Mouse (Mus musculus): ENCODE measurements around the gene Clrn2. TPM values are rescaled to one million over a fixed set of nuclear protein-coding genes. Genes with fewer than 3 reads are reported as not detected.

Gene Clrn2
- total RNA-seq, 2 experiments from 2014 or later, result not detected

GRCm38 (mm10) chr5:45496479-45496878 lies 42.9 kb downstream of the Clrn2 start:
- DNase-seq, result no peak
- intact Hi-C loops (cut with DNase I), result no loop called here

GRCm38 (mm10) chr5:45496930-45497550 lies 43.5 kb downstream of the Clrn2 start:
- no peak for DNase-seq
- intact Hi-C loops (cut with DNase I), result no loop called here

GRCm38 (mm10) chr5:45497564-45497963 lies 44.0 kb downstream of the Clrn2 start:
- intact Hi-C loops (cut with DNase I), result no loop called here
- DNase-seq, result no peak

- no peak for DNase-seq
- intact Hi-C loops (cut with DNase I), result no loop called here
Observed at GRCm38 (mm10) chr5:45510071-45510470, 56.5 kb downstream of the Clrn2 start.

GRCm38 (mm10) chr5:45512908-45513307 lies 59.4 kb downstream of the Clrn2 start:
- intact Hi-C loops (cut with DNase I), result no loop called here
- DNase-seq, result no peak

- no peak for DNase-seq
- intact Hi-C loops (cut with DNase I), result no loop called here
Observed at GRCm38 (mm10) chr5:45513511-45513910, 60.0 kb downstream of the Clrn2 start.

Other genes with a start within 250 kb of the Clrn2 start
- 10 to 100 TPM; 69.2 to 73.7 TPM for gene Qdpr, start 3.5 kb upstream of the Clrn2 start, total RNA-seq (2021)
- 10 to 100 TPM; 68.9 to 75.3 TPM for gene Lap3, start 39.6 kb downstream of the Clrn2 start, total RNA-seq (2021)
- 10 to 100 TPM; 44.3 to 48.4 TPM for gene Med28, start 66.5 kb downstream of the Clrn2 start, total RNA-seq (2021)
- gene Fam184b, start 185.9 kb downstream of the Clrn2 start, total RNA-seq (2021), result under 1 TPM; 0.07 TPM
- gene Ncapg, start 216.2 kb downstream of the Clrn2 start, total RNA-seq (2021), result 1 to 10 TPM; 1.6 to 4.1 TPM

All from heart, postnatal 14 days (tissue).